Mouse (Mus musculus) kidney, postnatal 0 days (tissue): ENCODE measurements around the gene Gm10521. TPM values are rescaled to one million over a fixed set of nuclear protein-coding genes. Genes with fewer than 3 reads are reported as not detected.
"Not testable (repeated sequence)": the region's sequence is repeated elsewhere in the genome, so short reads cannot be mapped to it uniquely, and the experiment has no call there.

ENCODE experiments used
- ATAC-seq: fragments of 200-750 bp; cut with Nextera tagmentation; replicated peaks from 2 replicates; pipeline ENCODE4 v1.8.0; 2017; ENCODE audit warnings: low read depth, moderate number of reproducible peaks, moderate TSS enrichment, moderate library complexity; ENCODE audit not compliant: low FRiP score
- DNase-seq: peaks from one replicate; pipeline ENCODE4 v3.0.0-alpha.2; 2016; ENCODE audit warnings: low spot score
- H3K27ac ChIP-seq: fragments of 300-500 bp; sonication (generic); 2 replicates; pipeline ENCODE4 v1.5.1; 2014; ENCODE audit warnings: mild to moderate bottlenecking
- H3K27me3 ChIP-seq: fragments of 300-500 bp; sonication (generic); 2 replicates; pipeline ENCODE4 v1.6.1; 2014; ENCODE audit warnings: low read length, mixed read lengths; ENCODE audit not compliant: insufficient read depth
- H3K36me3 ChIP-seq: fragments of 300-500 bp; sonication (generic); 2 replicates; pipeline ENCODE4 v1.6.1; 2014; ENCODE audit warnings: low read length, mixed read lengths; ENCODE audit not compliant: insufficient read depth
- H3K4me1 ChIP-seq: fragments of 300-500 bp; sonication (generic); replicated peaks from 2 replicates; pipeline ENCODE4 v1.6.1; 2014; ENCODE audit warnings: antibody characterized with exemption, low read length, mixed read lengths; ENCODE audit not compliant: insufficient read depth
- H3K4me2 ChIP-seq: fragments of 300-500 bp; sonication (generic); 2 replicates; pipeline ENCODE4 v1.6.1; 2014; ENCODE audit warnings: mild to moderate bottlenecking, low read length, moderate library complexity, mixed read lengths
- H3K4me3 ChIP-seq: fragments of 300-500 bp; sonication (generic); replicated peaks from 2 replicates; pipeline ENCODE4 v1.5.1; 2014; ENCODE audit warnings: low read depth, low read length
- H3K9ac ChIP-seq: fragments of 300-500 bp; sonication (generic); 2 replicates; pipeline ENCODE4 v1.6.1; 2014; ENCODE audit warnings: low read depth, low read length
- H3K9me3 ChIP-seq: fragments of 300-500 bp; sonication (generic); replicated peaks from 2 replicates; pipeline ENCODE4 v1.6.1; 2016; ENCODE audit warnings: low read length, inconsistent platforms, mixed read lengths
- CTCF ChIP-seq: IDR thresholded peaks from 2 replicates; pipeline ENCODE4 v1.5.1; 2016; ENCODE audit warnings: antibody characterized with exemption, low read depth, mild to moderate bottlenecking, moderate library complexity
- WGBS: fragments of 180-500 bp; shearing (Covaris S2); extraction: QIAGEN DNeasy Blood & Tissue Kit; methylation state at CpG from one replicate; pipeline ENCODE4 v1.1.7; 2014; 5-methylcytosine and 5-hydroxymethylcytosine counted together
- polyA plus RNA-seq: library from polyadenylated mRNA; unstranded; fragments of >200 nt; fragmentation: Nextera tagmentation; extraction: Ambion mirVana; gene quantifications from 2 replicates; pipeline ENCODE4 v1.2.1, GENCODE M21; 2015

The Gm10521 gene
- not detected in 2 replicates for polyA plus RNA-seq

DNA sequence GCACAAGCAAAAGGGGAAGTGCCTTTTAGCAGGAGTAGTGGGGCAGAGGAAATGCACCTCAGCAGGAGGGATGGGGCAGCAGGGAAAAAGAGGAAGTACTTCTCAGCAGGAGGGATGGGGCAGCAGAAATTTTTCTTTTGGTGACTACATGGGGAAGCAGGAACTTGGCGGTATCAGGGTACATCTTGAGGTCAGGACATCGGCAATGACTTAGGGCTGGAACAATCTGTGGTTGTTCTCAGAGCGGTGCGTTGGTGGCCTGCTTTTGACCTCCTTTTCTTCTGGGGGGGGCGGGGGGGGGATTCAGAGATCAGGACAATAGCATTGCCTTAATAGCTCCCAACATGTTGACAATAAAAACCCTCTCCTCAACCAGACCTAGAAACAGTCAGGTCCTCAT is at the start of gene Gm10521:
Gm10521 (plus strand) TSS at position 301 of the 400 bp plus-strand sequence.
- 89% methylated on average over 5 of the region's 5 CpGs for WGBS
- H3K4me3 ChIP-seq, H3K9me3 ChIP-seq, ATAC-seq, H3K4me2 ChIP-seq, H3K27ac ChIP-seq, H3K27me3 ChIP-seq, H3K4me1 ChIP-seq, H3K36me3 ChIP-seq, H3K9ac ChIP-seq, DNase-seq: not testable (repeated sequence)

DNA sequence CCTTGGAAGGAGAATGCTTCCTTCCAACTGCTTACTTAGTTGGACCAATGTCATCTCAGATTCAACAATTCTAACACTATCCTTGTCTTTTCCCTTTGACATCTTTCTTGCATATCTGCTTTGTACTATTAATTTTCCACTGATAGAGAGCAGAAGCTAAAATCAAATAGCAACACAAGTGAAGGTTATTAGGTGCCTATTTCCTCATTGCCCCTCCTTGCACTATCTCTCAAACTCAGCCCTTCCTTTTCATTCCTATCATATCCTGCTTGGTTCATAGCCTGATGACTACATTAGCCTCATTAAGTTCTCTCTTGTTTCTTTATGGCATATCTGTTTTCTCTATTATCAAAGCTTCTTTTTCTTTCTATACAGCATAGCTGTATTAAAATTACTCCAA is 47.3 kb upstream of the Gm10521 start:
- H3K27ac ChIP-seq: no peak overlapping the region
- no peaks in the 10 kb centered on the region for H3K27me3 ChIP-seq
- no peak overlapping the region for H3K4me2 ChIP-seq
- no peak overlapping the region for H3K9ac ChIP-seq
- no peaks in the 10 kb centered on the region for H3K36me3 ChIP-seq
- no peaks in the 10 kb centered on the region for H3K4me1 ChIP-seq
- H3K4me3 ChIP-seq: no peak overlapping the region
- ATAC-seq (no peak), DNase-seq (no peak)
- no peaks in the 10 kb centered on the region for H3K9me3 ChIP-seq
- no peak for TF ChIP-seq CTCF

DNA sequence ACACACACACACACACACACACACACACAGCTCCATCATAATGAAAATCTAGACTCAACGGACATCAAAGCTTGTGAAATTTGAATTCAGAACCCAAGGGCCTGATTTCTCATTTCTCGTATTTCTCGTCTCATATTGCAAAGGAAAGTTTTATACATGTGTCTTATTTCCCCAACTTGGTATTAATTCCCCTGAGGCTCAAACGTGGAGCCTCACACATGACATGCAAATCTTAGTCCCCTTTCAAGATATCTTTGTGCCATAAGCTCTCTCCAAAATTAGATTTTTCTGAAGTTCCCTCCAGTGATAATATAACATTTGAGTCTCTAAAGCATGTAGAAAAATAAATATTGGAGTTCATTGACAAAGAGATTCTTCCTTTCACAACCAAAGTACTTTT is 46.7 kb upstream of the Gm10521 start:
- H3K27ac ChIP-seq: no peak overlapping the region
- no peaks in the 10 kb centered on the region for H3K9me3 ChIP-seq
- WGBS: 87% methylated on average over 4 of the region's 4 CpGs
- H3K4me2 ChIP-seq: no peak overlapping the region
- no peaks in the 10 kb centered on the region for H3K27me3 ChIP-seq
- no peak overlapping the region for H3K9ac ChIP-seq
- DNase-seq: no peak
- H3K36me3 ChIP-seq: no peaks in the 10 kb centered on the region
- ATAC-seq: no peak
- TF ChIP-seq CTCF: no peak
- no peak overlapping the region for H3K4me3 ChIP-seq
- no peaks in the 10 kb centered on the region for H3K4me1 ChIP-seq

DNA sequence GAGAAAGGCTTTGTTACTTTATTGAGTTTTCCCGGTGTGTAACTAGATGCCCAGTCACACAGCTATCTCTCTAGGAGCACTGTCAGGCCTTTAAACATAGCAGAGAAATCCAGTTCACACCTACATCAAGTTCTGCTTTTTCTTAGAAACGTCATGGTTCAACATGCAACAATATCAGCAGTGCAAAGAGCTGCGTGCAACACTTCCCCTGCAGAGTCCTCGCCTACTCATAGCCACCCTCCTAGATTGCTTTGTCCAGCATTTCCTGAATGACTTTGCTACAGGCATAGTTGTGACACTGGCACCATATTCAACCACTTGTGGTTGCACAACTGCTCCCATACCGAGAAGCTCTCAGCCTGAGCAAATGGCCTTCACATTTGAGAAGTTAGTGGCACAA is 46.0 kb upstream of the Gm10521 start:
- H3K9ac ChIP-seq: no peak overlapping the region
- no peak for ATAC-seq
- no peaks in the 10 kb centered on the region for H3K36me3 ChIP-seq
- H3K4me2 ChIP-seq: no peak overlapping the region
- no peak for DNase-seq
- no peak overlapping the region for H3K4me3 ChIP-seq
- 84% methylated on average over 5 of the region's 5 CpGs for WGBS
- H3K4me1 ChIP-seq: no peaks in the 10 kb centered on the region
- H3K27me3 ChIP-seq: no peaks in the 10 kb centered on the region
- no peak overlapping the region for H3K27ac ChIP-seq
- TF ChIP-seq CTCF: no peak
- no peaks in the 10 kb centered on the region for H3K9me3 ChIP-seq

DNA sequence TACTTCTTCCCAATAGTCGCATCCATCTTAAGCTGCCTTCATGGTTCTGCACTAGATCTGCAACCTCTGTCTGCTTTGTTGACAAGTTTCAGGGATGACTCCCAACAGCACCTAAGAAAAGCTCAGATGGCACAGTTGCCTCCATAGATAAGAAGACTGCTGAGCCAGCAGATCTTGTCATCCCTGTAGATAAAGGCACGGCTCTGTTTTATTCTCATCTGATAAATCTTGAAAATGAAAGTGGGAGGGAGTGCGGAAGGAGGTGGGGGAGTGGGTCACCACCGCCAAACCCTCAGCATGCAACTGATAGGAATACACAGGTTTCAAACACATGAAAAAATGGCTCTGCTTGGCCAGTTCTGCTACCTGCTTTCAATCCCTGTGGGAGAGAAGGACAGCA is 30.0 kb upstream of the Gm10521 start:
- no peaks in the 10 kb centered on the region for H3K36me3 ChIP-seq
- H3K27me3 ChIP-seq: no peaks in the 10 kb centered on the region
- H3K9me3 ChIP-seq: no peaks in the 10 kb centered on the region
- no peak overlapping the region for H3K4me2 ChIP-seq
- no peak overlapping the region for H3K9ac ChIP-seq
- ATAC-seq (no peak), DNase-seq (no peak)
- no peak overlapping the region for H3K27ac ChIP-seq
- no peak for TF ChIP-seq CTCF
- H3K4me3 ChIP-seq: no peak overlapping the region
- H3K4me1 ChIP-seq: no peaks in the 10 kb centered on the region
- 83% methylated on average over 4 of the region's 4 CpGs for WGBS

DNA sequence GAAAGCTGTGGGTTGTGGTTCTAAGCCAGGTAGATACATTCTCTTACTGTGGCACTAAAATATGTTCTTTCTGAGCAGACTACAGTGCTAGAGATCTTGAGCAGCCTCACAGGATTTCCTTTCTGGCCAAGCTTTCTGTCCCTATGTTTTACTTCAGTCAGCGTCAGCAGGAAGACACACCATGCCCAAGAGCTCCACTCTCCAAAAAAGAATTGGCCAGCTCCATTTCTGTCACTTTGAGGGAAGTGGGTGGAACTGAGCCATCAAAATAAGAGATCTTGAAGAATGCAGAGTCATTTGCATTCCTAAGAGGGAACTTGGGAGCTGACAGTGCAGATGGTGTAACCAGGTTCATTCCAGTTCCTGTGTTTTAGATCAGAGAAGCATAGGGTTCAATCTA is 8.5 kb upstream of the Gm10521 start:
- H3K4me2 ChIP-seq: no peak overlapping the region
- DNase-seq (no peak), ATAC-seq (no peak)
- H3K27me3 ChIP-seq: no peaks in the 10 kb centered on the region
- H3K4me1 ChIP-seq: no peaks in the 10 kb centered on the region
- no peak overlapping the region for H3K4me3 ChIP-seq
- 77% methylated on average over 1 of the region's 1 CpGs for WGBS
- H3K27ac ChIP-seq: no peak overlapping the region
- no peaks in the 10 kb centered on the region for H3K9me3 ChIP-seq
- no peak overlapping the region for H3K9ac ChIP-seq
- no peaks in the 10 kb centered on the region for H3K36me3 ChIP-seq
- TF ChIP-seq CTCF: no peak

DNA sequence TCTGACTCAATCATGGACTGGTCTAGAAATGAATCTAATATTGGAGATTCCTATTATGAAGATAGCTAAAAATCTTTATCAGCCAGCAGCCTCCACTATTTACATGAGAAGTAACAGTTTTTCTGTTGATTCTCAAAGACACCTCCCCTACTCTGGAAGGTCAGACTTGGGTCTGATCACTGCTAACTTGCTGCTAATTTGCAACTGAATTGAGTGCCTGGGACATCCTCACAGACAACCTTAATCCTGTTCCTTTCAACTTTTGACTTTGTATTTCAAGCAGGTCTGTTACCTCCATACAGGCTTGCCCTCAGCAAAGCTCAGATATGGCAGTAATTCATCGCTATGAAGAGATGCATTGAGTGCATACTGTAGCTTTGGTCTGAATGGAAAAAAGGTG is 8.5 kb downstream of the Gm10521 start:
- Histone ChIP-seq H3K9ac (no peak overlapping the region), H3K4me3 (no peak overlapping the region), H3K36me3 (no peaks in the 10 kb centered on the region), H3K9me3 (no peaks in the 10 kb centered on the region), H3K27me3 (no peaks in the 10 kb centered on the region), H3K4me2 (no peak overlapping the region), H3K27ac (no peak overlapping the region), H3K4me1 (no peaks in the 10 kb centered on the region)
- no peak for DNase-seq
- TF ChIP-seq CTCF: no peak
- no peak for ATAC-seq
- 84% methylated on average over 1 of the region's 1 CpGs for WGBS
